Comparison of ENCODE assay signal across 14 mouse cellular contexts in genomic region chr16:79449732-79450131, GRCm38 (mm10).
DNase-seq lines count a peak whose midpoint lies in the region; ATAC-seq and TF ChIP-seq lines count a peak whose summit lies in the region.
"Had no signal": no experiment of that assay in that cellular context is flagged by ENCODE, and none has a peak within 500 bp of the region (broad histone marks: within the 10 kb centered on the region; RNA-seq: fewer than 3 reads in every experiment).

No protein-coding gene starts in this region.

- no peak overlapping the region for H3K4me3 ChIP-seq in layer of hippocampus, adult 2 months
- H3K4me3 ChIP-seq in hindbrain, embryonic 15.5 days = no peak overlapping the region
- H3K4me3 ChIP-seq: limb, embryonic 10.5 days had no signal

- no peaks in the 10 kb centered on the region for H3K4me1 ChIP-seq in hindbrain, embryonic 15.5 days (replicated peaks)

- no peak for TF ChIP-seq CTCF in layer of hippocampus, adult 2 months (conservative IDR thresholded peaks at IDR 0.05)

- H3K9me3 ChIP-seq in hindbrain, embryonic 15.5 days = no peaks in the 10 kb centered on the region
- H3K9me3 ChIP-seq: limb, embryonic 10.5 days had no signal

- H3K27ac ChIP-seq in layer of hippocampus, adult 2 months = no peak overlapping the region
- H3K27ac ChIP-seq in hindbrain, embryonic 15.5 days (replicated peaks) = no peak overlapping the region
- H3K27ac ChIP-seq: limb, embryonic 10.5 days had no signal

- 17% methylated on average over 1 of the region's 1 CpGs for WGBS in hindbrain, embryonic 15.5 days

- no peak overlapping the region for H3K4me2 ChIP-seq in hindbrain, embryonic 15.5 days

- peak; percentile 6 to 16 for DNase-seq in layer of hippocampus, postnatal 10 days (ENCODE audit: low spot score in 2 of 2)
- no peak for DNase-seq in layer of hippocampus, adult 2 months (ENCODE audit: low spot score in 2 of 2)
- DNase-seq in cerebellum, adult 11 months = peak; percentile 40
- peak; percentile 45 for DNase-seq in embryo, embryonic 10.5 days (ENCODE audit: low spot score)
- DNase-seq in kidney, adult 11 months = no peak
- no peak for DNase-seq in c-Kit-positive CD71-positive TER-119-positive erythroid progenitor cells, embryonic 14.5 days (ENCODE audit: low spot score)
- DNase-seq: adrenal gland, adult 8-10 months; heart, adult 18-20 months; kidney, postnatal 10 days; lung, adult 2 months; thymus, adult 2 months had no signal

- ATAC-seq in hindbrain, embryonic 15.5 days (ENCODE audit: low FRiP score, low read depth) = peak; percentile 89
- no peak for ATAC-seq in activated CD4-positive, CD25-positive, alpha-beta regulatory T cell, adult 4 months

- no peaks in the 10 kb centered on the region for H3K36me3 ChIP-seq in hindbrain, embryonic 15.5 days
- H3K36me3 ChIP-seq: limb, embryonic 10.5 days had no signal

- no peaks in the 10 kb centered on the region for H3K27me3 ChIP-seq in hindbrain, embryonic 15.5 days

- no peak overlapping the region for H3K9ac ChIP-seq in hindbrain, embryonic 15.5 days

Comparison
In these comparisons a context has a peak if more than half of its experiments do, and no peak if none do; other contexts are left out.
1. DNase-seq: peak in layer of hippocampus, postnatal 10 days (2 of 2), cerebellum, adult 11 months (single experiment) and embryo, embryonic 10.5 days (single experiment); none in layer of hippocampus, adult 2 months (0 of 2), kidney, adult 11 months (single experiment) and c-Kit-positive CD71-positive TER-119-positive erythroid progenitor cells, embryonic 14.5 days (single experiment).